Mouse (Mus musculus) liver, postnatal 0 days (tissue): Measurements from ENCODE around the gene Icmt.

Experiments
- CTCF ChIP-seq: sonication (generic); IDR thresholded peaks from 2 replicates; pipeline ENCODE4 v1.5.1; 2016; ENCODE audit warnings: antibody characterized with exemption, low read depth
- EP300 ChIP-seq: IDR thresholded peaks from 2 replicates; pipeline ENCODE4 v1.6.1; 2016; ENCODE audit warnings: antibody characterized with exemption, low read depth, mild to moderate bottlenecking

DNA sequence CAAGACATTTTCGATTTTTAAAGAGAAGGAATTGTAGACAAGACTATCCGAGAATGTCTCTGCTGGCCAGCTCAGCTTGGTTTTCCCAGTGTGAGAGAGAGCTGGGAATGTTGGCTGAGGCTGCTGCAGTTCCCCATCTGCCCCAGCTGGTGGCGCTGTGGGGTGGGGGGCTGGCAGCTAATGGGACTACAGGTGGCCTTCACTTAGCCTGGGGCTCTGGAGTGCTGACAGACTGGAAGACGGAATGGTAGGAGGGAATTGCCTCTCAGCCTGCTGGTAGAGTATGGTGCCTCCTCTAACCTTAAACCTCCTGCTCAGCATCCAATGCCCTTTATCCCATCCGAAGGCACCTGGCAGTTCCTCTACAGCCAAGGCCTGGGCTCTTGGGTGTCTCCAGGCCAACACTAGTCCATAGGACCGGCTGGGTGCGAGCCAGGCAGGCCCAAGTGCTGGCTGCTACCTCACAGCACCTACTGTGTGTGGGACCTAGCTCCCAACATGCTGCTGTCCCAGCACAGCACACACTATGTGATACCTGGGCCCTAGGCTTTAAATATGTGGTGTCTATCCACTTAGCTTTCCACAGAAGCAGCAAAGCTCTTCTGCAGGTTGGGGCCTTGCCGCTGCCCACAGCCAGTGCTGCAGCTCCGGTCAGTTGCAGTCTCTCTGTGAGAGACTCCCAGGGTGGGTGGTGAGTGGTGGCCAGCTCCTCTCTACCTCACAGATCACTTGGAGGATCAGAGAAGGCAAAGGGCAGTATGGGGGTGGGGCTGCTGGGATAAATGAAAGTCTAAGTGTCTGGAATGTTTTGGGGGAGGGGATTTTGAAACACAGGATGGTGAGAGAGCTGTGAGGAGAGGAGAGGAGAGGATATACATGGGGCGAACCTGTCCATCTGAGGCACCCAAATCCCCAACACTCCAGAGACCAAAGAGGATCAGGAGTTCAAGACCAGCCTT is 20.4 kb upstream of the Icmt start:
- TF ChIP-seq EP300 (no peak), CTCF (peak; percentile 69)
